Mouse (Mus musculus) liver, adult 2 months (tissue): Measurements from ENCODE around the gene Myh8.

Experiments used
- CTCF ChIP-seq: fragments of 200-500 bp; IDR thresholded peaks from 2 replicates; pipeline ENCODE4 v1.5.1; 2011; ENCODE audit warnings: low read depth, low read length, control low read depth
- POLR2A ChIP-seq: fragments of 200-500 bp; IDR thresholded peaks from 2 replicates; pipeline ENCODE4 v1.6.1; 2011; ENCODE audit warnings: low read length, control low read depth; ENCODE audit not compliant: insufficient read depth; ENCODE audit errors: extremely low read depth

DNA sequence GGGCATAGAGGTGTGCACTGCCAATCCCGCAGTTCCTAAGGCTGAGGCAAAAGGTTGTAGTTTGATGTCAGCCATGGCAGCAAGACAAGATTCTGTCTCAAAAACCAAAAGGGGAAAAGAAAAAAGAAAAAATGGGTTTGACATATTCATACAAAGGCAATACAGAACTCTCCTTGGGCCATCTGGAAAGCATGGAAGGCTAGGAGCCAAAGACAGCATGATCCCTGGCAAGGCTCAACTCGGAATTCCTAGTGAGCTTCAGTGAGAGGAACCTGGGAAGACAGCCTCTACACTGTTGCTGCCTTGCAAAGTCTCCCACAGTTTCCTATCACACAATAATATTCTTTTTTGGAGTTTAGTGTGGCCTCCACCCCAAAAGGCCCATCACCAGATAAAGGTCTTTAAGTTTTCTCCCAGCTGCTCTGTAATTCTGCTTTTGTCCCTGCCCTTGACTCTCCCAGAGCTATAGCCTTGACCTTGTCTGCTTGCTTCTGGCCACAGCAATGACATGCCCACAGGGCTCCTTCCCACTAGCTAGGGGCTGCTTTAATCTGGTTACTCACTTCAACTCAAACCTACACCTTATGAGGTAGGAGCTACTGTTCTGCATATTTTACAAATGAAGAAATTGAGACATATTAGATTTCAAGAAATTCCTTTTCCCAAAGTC lies 68.4 kb downstream of the Myh8 start:
- TF ChIP-seq POLR2A = no peak
- TF ChIP-seq CTCF = no peak
